Mouse (Mus musculus) macrophage (primary cell): Measurements from ENCODE around the gene Spo11. TPM values are rescaled to one million over a fixed set of nuclear protein-coding genes. Genes with fewer than 3 reads are reported as not detected.

Source experiments
- H3K27ac ChIP-seq: fragments of 350-480 bp; formaldehyde crosslinking; 2 replicates; pipeline ENCODE4 v1.9.0; 2021
- H3K36me3 ChIP-seq: fragments of 350-480 bp; formaldehyde crosslinking; 2 replicates; pipeline ENCODE4 v1.9.0; 2021; ENCODE audit errors: inconsistent target
- H3K4me3 ChIP-seq: fragments of 350-480 bp; formaldehyde crosslinking; 2 replicates; pipeline ENCODE4 v1.9.0; 2021; ENCODE audit errors: inconsistent target
- H3K79me2 ChIP-seq: fragments of 350-480 bp; formaldehyde crosslinking; 2 replicates; pipeline ENCODE4 v1.9.0; 2021; ENCODE audit errors: inconsistent target
- WGBS: methylation state at CpG from one replicate; pipeline ENCODE4 v1.1.7; 2026; ENCODE audit warnings: inconsistent platforms; ENCODE audit not compliant: missing documents; 5-methylcytosine and 5-hydroxymethylcytosine counted together
- polyA plus RNA-seq: library from polyadenylated mRNA; stranded (reverse); fragments of 250-400 nt; gene quantifications from 3 replicates; pipeline ENCODE4 v1.2.4, GENCODE M21; 2018; ENCODE audit warnings: inconsistent platforms

Gene Spo11
- polyA plus RNA-seq, 1 experiment from 2014 or later: not detected

- Histone ChIP-seq H3K79me2 (no peaks in the 10 kb centered on the region), H3K4me3 (no peak overlapping the region), H3K36me3 (peaks cover 98% of the 10 kb centered on the region), H3K27ac (no peak overlapping the region)
- WGBS: 82% methylated on average over 3 of the region's 3 CpGs
Measured at GRCm38 (mm10) chr2:173010220-173010717, 32.8 kb downstream of the Spo11 start.

GRCm38 (mm10) chr2:173011440-173011839, 33.9 kb downstream of the Spo11 start:
- Histone ChIP-seq H3K36me3 (peaks cover 93% of the 10 kb centered on the region), H3K4me3 (no peak overlapping the region), H3K27ac (no peak overlapping the region), H3K79me2 (no peaks in the 10 kb centered on the region)
- 96% methylated on average over 8 of the region's 8 CpGs for WGBS

- Histone ChIP-seq H3K4me3 (no peak overlapping the region), H3K79me2 (no peaks in the 10 kb centered on the region), H3K36me3 (peaks cover 59% of the 10 kb centered on the region), H3K27ac (no peak overlapping the region)
- WGBS: 86% methylated on average over 7 of the region's 7 CpGs
Measured at GRCm38 (mm10) chr2:173014741-173015287, 37.3 kb downstream of the Spo11 start.

GRCm38 (mm10) chr2:173017940-173018339, 40.4 kb downstream of the Spo11 start:
- Histone ChIP-seq H3K27ac (no peak overlapping the region), H3K36me3 (peaks cover 28% of the 10 kb centered on the region), H3K4me3 (no peak overlapping the region), H3K79me2 (peaks cover 7% of the 10 kb centered on the region; the same call in 1 of the 2 replicates)
- WGBS: 25% methylated on average over 6 of the region's 6 CpGs

- no peak overlapping the region for H3K4me3 ChIP-seq
- H3K79me2 ChIP-seq: peaks cover 14% of the 10 kb centered on the region; the same call in 1 of the 2 replicates
- peaks cover 21% of the 10 kb centered on the region for H3K36me3 ChIP-seq
- H3K27ac ChIP-seq: no peak overlapping the region
- WGBS: 21% methylated on average over 8 of the region's 8 CpGs
Measured at GRCm38 (mm10) chr2:173018618-173019017, 41.1 kb downstream of the Spo11 start.

GRCm38 (mm10) chr2:173019322-173019721, 41.8 kb downstream of the Spo11 start:
- H3K27ac ChIP-seq: no peak overlapping the region
- H3K4me3 ChIP-seq: peak overlapping the region; percentile 28
- peaks cover 19% of the 10 kb centered on the region; the same call in 1 of the 2 replicates for H3K79me2 ChIP-seq
- 14% methylated on average over 9 of the region's 9 CpGs for WGBS
- peaks cover 14% of the 10 kb centered on the region for H3K36me3 ChIP-seq

- Histone ChIP-seq H3K79me2 (peaks cover 24% of the 10 kb centered on the region), H3K27ac (no peak overlapping the region), H3K4me3 (peak overlapping the region; percentile 28), H3K36me3 (peaks cover 9% of the 10 kb centered on the region; the same call in 1 of the 2 replicates)
- WGBS: 3% methylated on average over 29 of the region's 29 CpGs
Measured at GRCm38 (mm10) chr2:173019790-173020189, 42.3 kb downstream of the Spo11 start.

- WGBS: 70% methylated on average over 11 of the region's 11 CpGs
- H3K4me3 ChIP-seq: peak within 1 kb of the TSS; percentile 28
- H3K36me3 ChIP-seq: peaks cover 3% of the 10 kb centered on the region; the same call in 1 of the 2 replicates
- no peak within 1 kb of the TSS for H3K27ac ChIP-seq
- H3K79me2 ChIP-seq: peaks cover 30% of the 10 kb centered on the region
Measured at GRCm38 (mm10) chr2:173020430-173020829, 42.9 kb downstream of the Spo11 start, which contains the start of gene Rbm38. Gene Rbm38, plus strand, starts transcription at chr2:173020498.

GRCm38 (mm10) chr2:173021633-173022055, 44.1 kb downstream of the Spo11 start:
- H3K79me2 ChIP-seq: peaks cover 42% of the 10 kb centered on the region
- H3K27ac ChIP-seq: no peak overlapping the region
- peak overlapping the region; percentile 45; the same call in 1 of the 2 replicates for H3K4me3 ChIP-seq
- H3K36me3 ChIP-seq: no peaks in the 10 kb centered on the region
- WGBS: 1% methylated on average over 51 of the region's 54 CpGs

GRCm38 (mm10) chr2:173022056-173022681, 44.7 kb downstream of the Spo11 start:
- Histone ChIP-seq H3K27ac (no peak overlapping the region), H3K36me3 (no peaks in the 10 kb centered on the region), H3K4me3 (peak overlapping the region; percentile 45), H3K79me2 (peaks cover 47% of the 10 kb centered on the region)
- WGBS: under 1% methylated on average over 47 of the region's 51 CpGs

- H3K4me3 ChIP-seq: peak overlapping the region; percentile 45
- H3K27ac ChIP-seq: no peak overlapping the region
- 20% methylated on average over 10 of the region's 10 CpGs for WGBS
- H3K36me3 ChIP-seq: no peaks in the 10 kb centered on the region
- peaks cover 52% of the 10 kb centered on the region for H3K79me2 ChIP-seq
Measured at GRCm38 (mm10) chr2:173022813-173023212, 45.3 kb downstream of the Spo11 start.

- H3K79me2 ChIP-seq: peaks cover 52% of the 10 kb centered on the region
- WGBS: 27% methylated on average over 7 of the region's 7 CpGs
- H3K27ac ChIP-seq: no peak overlapping the region
- peak overlapping the region; percentile 45; the same call in 1 of the 2 replicates for H3K4me3 ChIP-seq
- H3K36me3 ChIP-seq: no peaks in the 10 kb centered on the region
Measured at GRCm38 (mm10) chr2:173023371-173023851, 45.9 kb downstream of the Spo11 start.

GRCm38 (mm10) chr2:173023966-173024365, 46.5 kb downstream of the Spo11 start:
- no peak overlapping the region for H3K27ac ChIP-seq
- 20% methylated on average over 4 of the region's 4 CpGs for WGBS
- H3K79me2 ChIP-seq: peaks cover 52% of the 10 kb centered on the region
- no peaks in the 10 kb centered on the region; the same call in 1 of the 2 replicates for H3K36me3 ChIP-seq
- H3K4me3 ChIP-seq: no peak overlapping the region

GRCm38 (mm10) chr2:173024392-173024791, 46.9 kb downstream of the Spo11 start:
- 55% methylated on average over 8 of the region's 8 CpGs for WGBS
- Histone ChIP-seq H3K4me3 (no peak overlapping the region), H3K79me2 (peaks cover 52% of the 10 kb centered on the region), H3K36me3 (no peaks in the 10 kb centered on the region; the same call in 1 of the 2 replicates), H3K27ac (no peak overlapping the region)

GRCm38 (mm10) chr2:173024938-173025337, 47.4 kb downstream of the Spo11 start:
- 52% methylated on average over 4 of the region's 4 CpGs for WGBS
- H3K36me3 ChIP-seq: no peaks in the 10 kb centered on the region; the same call in 1 of the 2 replicates
- peaks cover 52% of the 10 kb centered on the region for H3K79me2 ChIP-seq
- H3K4me3 ChIP-seq: no peak overlapping the region
- no peak overlapping the region for H3K27ac ChIP-seq
